31 mouse cellular contexts compared by ENCODE assay signal in the genomic region with DNA sequence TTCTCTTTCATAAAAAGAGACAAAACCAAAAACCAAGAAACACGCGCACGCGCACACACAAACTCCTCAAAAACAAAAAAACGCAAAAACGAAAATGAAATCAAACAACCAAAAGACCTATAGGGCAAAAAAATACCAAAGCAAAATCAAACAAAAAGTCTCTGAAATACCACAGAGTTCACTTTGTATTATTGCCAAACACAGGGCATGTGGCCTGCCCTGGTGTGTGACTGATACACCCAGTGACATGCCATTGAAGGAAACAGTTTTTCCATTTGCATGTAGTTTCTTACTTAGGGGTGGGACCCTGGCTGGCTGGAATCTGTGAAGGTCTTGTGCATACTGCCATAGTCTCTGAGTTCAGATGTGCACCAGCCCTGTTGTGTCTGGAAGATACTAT.
DNase-seq lines count a peak whose midpoint lies in the region; ATAC-seq and TF ChIP-seq lines count a peak whose summit lies in the region.
"Had no signal": no experiment of that assay in that cellular context is flagged by ENCODE, and none has a peak within 500 bp of the region (broad histone marks: within the 10 kb centered on the region; RNA-seq: fewer than 3 reads in every experiment).

No protein-coding gene starts in this region.

- ATAC-seq in liver, embryonic 12.5 days: no peak
- ATAC-seq in megakaryocyte progenitor cell, adult 5-6 weeks (replicated peaks; ENCODE audit: poor library complexity): peak; percentile 61
- ATAC-seq in cerebellum, adult (ENCODE audit: insufficient number of reproducible peaks, low FRiP score, low TSS enrichment): no peak
- ATAC-seq: intestine, embryonic 15.5 days; Patski had no signal

- peaks cover 34% of the 10 kb centered on the region for H3K4me1 ChIP-seq in liver, adult 2 months (ENCODE audit: control insufficient read depth, insufficient read depth, low read length)
- peaks cover 77% of the 10 kb centered on the region for H3K4me1 ChIP-seq in liver, embryonic 12.5 days

- H3K27ac ChIP-seq in liver, adult 2 months (replicated peaks; ENCODE audit: insufficient read depth, low read depth, low read length): peak overlapping the region; percentile 43; the same call in 1 of the 2 replicates
- no peak overlapping the region for H3K27ac ChIP-seq in liver, embryonic 12.5 days
- H3K27ac ChIP-seq: forebrain, embryonic 12.5 days; heart, adult 2 months; heart, embryonic 13.5 days; hindbrain, embryonic 10.5 days; hindbrain, embryonic 15.5 days; intestine, embryonic 15.5 days; limb, embryonic 12.5 days; liver, embryonic 13.5 days; midbrain, embryonic 12.5 days; neural tube, embryonic 13.5 days had no signal

- DNase-seq in liver, adult 2 months (ENCODE audit: extremely low read depth, low read depth, low spot score): peak; percentile 74
- DNase-seq in CD4-positive, CD25-positive, alpha-beta regulatory T cell, adult 2 months (ENCODE audit: low read depth, low spot score): peak; percentile 75
- peak; percentile 75 for DNase-seq in T-cell, adult 2 months (ENCODE audit: low spot score)
- DNase-seq in layer of hippocampus, adult 9-11 months: no peak
- DNase-seq in ovary, adult 18-20 months (ENCODE audit: low spot score): no peak
- DNase-seq: adrenal gland, postnatal 25 days; cerebellum, adult 18-20 months; cerebellum, postnatal 10 days; gastrocnemius, postnatal 25 days; heart, adult 2 months; heart, postnatal 10 days; kidney, adult 2 months; liver, embryonic 13.5 days; lung, adult 2 months; lung, postnatal 14 days; thymus, postnatal 25 days had no signal

- H3K27me3 ChIP-seq in liver, adult 2 months (ENCODE audit: control insufficient read depth, insufficient read depth, low read length): no peaks in the 10 kb centered on the region
- no peaks in the 10 kb centered on the region for H3K27me3 ChIP-seq in liver, embryonic 12.5 days (replicated peaks)
- H3K27me3 ChIP-seq: forebrain, embryonic 12.5 days; heart, embryonic 13.5 days; hindbrain, embryonic 15.5 days; intestine, embryonic 15.5 days; limb, embryonic 12.5 days; liver, embryonic 13.5 days; midbrain, embryonic 12.5 days; neural tube, embryonic 13.5 days; Patski had no signal

- TF ChIP-seq POLR2A in liver, adult 2 months (IDR thresholded peaks at IDR 0.05; ENCODE audit: extremely low read depth, insufficient read depth, low read length): no peak

- H3K4me3 ChIP-seq in liver, adult 2 months (ENCODE audit: insufficient read depth, low read depth, low read length): no peak overlapping the region
- no peak overlapping the region for H3K4me3 ChIP-seq in liver, embryonic 12.5 days
- H3K4me3 ChIP-seq: erythroblast, embryonic 14.5 days; forebrain, embryonic 12.5 days; heart, adult 2 months; heart, embryonic 13.5 days; hindbrain, embryonic 10.5 days; hindbrain, embryonic 15.5 days; intestine, embryonic 15.5 days; limb, embryonic 12.5 days; liver, embryonic 13.5 days; midbrain, embryonic 12.5 days; myocyte; neural tube, embryonic 13.5 days had no signal

- peaks cover 2% of the 10 kb centered on the region; the same call in 1 of the 2 replicates for H3K36me3 ChIP-seq in liver, adult 2 months (ENCODE audit: control insufficient read depth, insufficient read depth, low read length)
- H3K36me3 ChIP-seq in liver, embryonic 12.5 days: no peaks in the 10 kb centered on the region
- H3K36me3 ChIP-seq: hindbrain, embryonic 15.5 days; intestine, embryonic 15.5 days; midbrain, embryonic 12.5 days; neural tube, embryonic 13.5 days had no signal

- 55% methylated on average over 6 of the region's 6 CpGs for WGBS in liver, adult 2 months
- WGBS in liver, embryonic 12.5 days (ENCODE audit: insufficient replicate concordance): 84% methylated on average over 6 of the region's 6 CpGs

- H3K9ac ChIP-seq in liver, adult 2 months (ENCODE audit: low read depth, low read length): no peak overlapping the region
- H3K9ac ChIP-seq in liver, embryonic 12.5 days: no peak overlapping the region
- H3K9ac ChIP-seq: forebrain, embryonic 12.5 days; heart, embryonic 13.5 days; hindbrain, embryonic 15.5 days; intestine, embryonic 15.5 days; limb, embryonic 12.5 days; liver, embryonic 13.5 days; midbrain, embryonic 12.5 days; neural tube, embryonic 13.5 days had no signal

- H3K9me3 ChIP-seq in liver, embryonic 12.5 days (replicated peaks): no peaks in the 10 kb centered on the region
- H3K9me3 ChIP-seq: forebrain, embryonic 12.5 days; G1E; heart, embryonic 13.5 days; hindbrain, embryonic 10.5 days; hindbrain, embryonic 15.5 days; intestine, embryonic 15.5 days; limb, embryonic 12.5 days; liver, embryonic 13.5 days; midbrain, embryonic 12.5 days; neural tube, embryonic 13.5 days had no signal

- H3K4me2 ChIP-seq in liver, embryonic 12.5 days: no peak overlapping the region
- H3K4me2 ChIP-seq: forebrain, embryonic 12.5 days; heart, embryonic 13.5 days; hindbrain, embryonic 15.5 days; intestine, embryonic 15.5 days; limb, embryonic 12.5 days; liver, embryonic 13.5 days; midbrain, embryonic 12.5 days; neural tube, embryonic 13.5 days had no signal

- no peak for TF ChIP-seq CTCF in liver, adult 2 months (IDR thresholded peaks at IDR 0.05; ENCODE audit: low read depth, low read length)

- H3K79me2 ChIP-seq in liver, adult 2 months (ENCODE audit: control insufficient read depth, insufficient read depth, low read length): peaks cover 64% of the 10 kb centered on the region

Comparison
In these comparisons a context has a peak if more than half of its experiments do, and no peak if none do; other contexts are left out.
1. DNase-seq: peak in liver, adult 2 months (single experiment), CD4-positive, CD25-positive, alpha-beta regulatory T cell, adult 2 months (single experiment) and T-cell, adult 2 months (single experiment); none in layer of hippocampus, adult 9-11 months (single experiment) and ovary, adult 18-20 months (single experiment).